Mouse (Mus musculus): ENCODE measurements around the gene Atf2. TPM values are rescaled to one million over a fixed set of nuclear protein-coding genes. Genes with fewer than 3 reads are reported as not detected.

Atf2 gene
- polyA plus RNA-seq, 2 experiments from 2014 or later = 54.2 to 54.4 TPM

- ATAC-seq = no peak
These were observed 117.4 kb downstream of the Atf2 start, which contains the start of gene Chn1 for GRCm38 (mm10) chr2:73774786-73775682. TSS of gene Chn1 (minus strand) at chr2:73775346.

GRCm38 (mm10) chr2:73772945-73773344 lies 119.5 kb downstream of the Atf2 start:
- ATAC-seq = no peak

- ATAC-seq = no peak
These were observed 123.8 kb downstream of the Atf2 start for GRCm38 (mm10) chr2:73768669-73769068.

Other genes with a start within 250 kb of the Atf2 start
- not detected for gene Chn1, start 117.3 kb downstream of the Atf2 start, polyA plus RNA-seq (2017; shearing (Covaris generic))
- 100 to 1,000 TPM; 453 to 464 TPM for gene Atp5g3, start 18.7 kb upstream of the Atf2 start, polyA plus RNA-seq (2017; shearing (Covaris generic))